Mouse (Mus musculus) brain, adult 2 months (tissue): Measurements from ENCODE around the gene Rbm5.

Source experiments
- DNase-seq: peaks from one replicate; pipeline ENCODE4 v3.0.0; 2011; ENCODE audit warnings: low read depth, low spot score

Gene Rbm5

GRCm38 (mm10) chr9:107729709-107730108, 41.1 kb downstream of the Rbm5 start:
- DNase-seq = peak; percentile 46

- DNase-seq = no peak
Measured at GRCm38 (mm10) chr9:107728919-107729670, 41.7 kb downstream of the Rbm5 start.

- peak; percentile 54 for DNase-seq
Measured at GRCm38 (mm10) chr9:107727041-107727440, 43.8 kb downstream of the Rbm5 start.

- no peak for DNase-seq
Measured at GRCm38 (mm10) chr9:107724796-107725195, 46.0 kb downstream of the Rbm5 start.

- DNase-seq = no peak
Measured at GRCm38 (mm10) chr9:107723794-107724531, 46.8 kb downstream of the Rbm5 start.

GRCm38 (mm10) chr9:107723292-107723691, 47.5 kb downstream of the Rbm5 start:
- no peak for DNase-seq

- no peak for DNase-seq
Measured at GRCm38 (mm10) chr9:107718781-107719540, 51.8 kb downstream of the Rbm5 start.

- no peak for DNase-seq
Measured at GRCm38 (mm10) chr9:107716951-107717350, 53.8 kb downstream of the Rbm5 start.

- no peak for DNase-seq
Measured at GRCm38 (mm10) chr9:107715632-107716031, 55.2 kb downstream of the Rbm5 start.

- DNase-seq = peak; percentile 57
Measured at GRCm38 (mm10) chr9:107714221-107714952, 56.4 kb downstream of the Rbm5 start.

GRCm38 (mm10) chr9:107709697-107710483, 60.9 kb downstream of the Rbm5 start, which contains the start of gene Sema3f:
TSS of gene Sema3f (minus strand) at chr9:107710475.
- peak; percentile 88 for DNase-seq

- no peak for DNase-seq
Measured at GRCm38 (mm10) chr9:107709096-107709696, 61.6 kb downstream of the Rbm5 start.

GRCm38 (mm10) chr9:107708439-107709095, 62.2 kb downstream of the Rbm5 start:
- DNase-seq = no peak

GRCm38 (mm10) chr9:107707701-107708438, 62.9 kb downstream of the Rbm5 start:
- DNase-seq = peak; percentile 50

GRCm38 (mm10) chr9:107706781-107707211, 64.0 kb downstream of the Rbm5 start:
- DNase-seq = no peak

- DNase-seq = no peak
Measured at GRCm38 (mm10) chr9:107703337-107704122, 67.3 kb downstream of the Rbm5 start.

GRCm38 (mm10) chr9:107702606-107703185, 68.1 kb downstream of the Rbm5 start:
- DNase-seq = no peak

- DNase-seq = peak; percentile 89
Measured at GRCm38 (mm10) chr9:107701594-107701993, 69.2 kb downstream of the Rbm5 start.
